14 mouse cellular contexts compared by ENCODE assay signal in genomic region chr10:60399449-60399848, GRCm38 (mm10). TPM values are rescaled to one million over a fixed set of nuclear protein-coding genes. Genes with fewer than 3 reads are reported as not detected.
A peak's percentile ranks its signal among the peaks of the same experiment; 100 is the strongest.
DNase-seq lines count a peak whose midpoint lies in the region; ATAC-seq and TF ChIP-seq lines count a peak whose summit lies in the region.
"Had no signal": no experiment of that assay in that cellular context is flagged by ENCODE, and none has a peak within 500 bp of the region (broad histone marks: within the 10 kb centered on the region; RNA-seq: fewer than 3 reads in every experiment).

Gm17455 (plus strand) TSS chr10:60399726.

- H3K27ac ChIP-seq in heart, embryonic 12.5 days (ENCODE audit: poor library complexity, severe bottlenecking) = no peak within 1 kb of the TSS
- peak within 1 kb of the TSS; percentile 67 for H3K27ac ChIP-seq in embryonic facial prominence, embryonic 10.5 days (replicated peaks)
- peak within 1 kb of the TSS; percentile 25; the same call in 1 of the 2 replicates for H3K27ac ChIP-seq in limb, embryonic 10.5 days
- no peak within 1 kb of the TSS for H3K27ac ChIP-seq in midbrain, postnatal 0 days (ENCODE audit: low read depth, low read length)
- H3K27ac ChIP-seq: liver, embryonic 14.5 days had no signal

- no peaks in the 10 kb centered on the region for H3K36me3 ChIP-seq in heart, embryonic 12.5 days
- H3K36me3 ChIP-seq in embryonic facial prominence, embryonic 10.5 days (replicated peaks) = no peaks in the 10 kb centered on the region
- H3K36me3 ChIP-seq in limb, embryonic 10.5 days = no peaks in the 10 kb centered on the region
- H3K36me3 ChIP-seq in midbrain, postnatal 0 days (ENCODE audit: insufficient read depth, low read length) = no peaks in the 10 kb centered on the region

- DNase-seq in heart, adult 11 months = no peak
- DNase-seq in embryonic facial prominence, embryonic 10.5 days (ENCODE audit: low spot score) = peak; percentile 12
- DNase-seq in limb, embryonic 10.5 days (ENCODE audit: low spot score) = no peak
- peak; percentile 42 for DNase-seq in midbrain, postnatal 0 days (ENCODE audit: low spot score)
- DNase-seq in cerebellum, adult 11-12 months = no peak
- no peak for DNase-seq in layer of hippocampus, adult 11-12 months (ENCODE audit: low spot score)
- DNase-seq: adrenal gland, postnatal 10 days; cerebellum, adult 9-10 months; gastrocnemius, postnatal 25 days; kidney, postnatal 14 days had no signal

- peaks cover 15% of the 10 kb centered on the region for H3K27me3 ChIP-seq in heart, embryonic 12.5 days (replicated peaks)
- no peaks in the 10 kb centered on the region for H3K27me3 ChIP-seq in embryonic facial prominence, embryonic 10.5 days (replicated peaks; ENCODE audit: low read depth, poor library complexity, severe bottlenecking)
- H3K27me3 ChIP-seq in limb, embryonic 10.5 days (ENCODE audit: low read depth, poor library complexity, severe bottlenecking) = no peaks in the 10 kb centered on the region
- no peaks in the 10 kb centered on the region for H3K27me3 ChIP-seq in midbrain, postnatal 0 days (ENCODE audit: insufficient read depth, low read length)

- 40% methylated on average over 7 of the region's 7 CpGs for WGBS in heart, embryonic 12.5 days
- WGBS in embryonic facial prominence, embryonic 10.5 days = 53% methylated on average over 7 of the region's 7 CpGs
- 56% methylated on average over 7 of the region's 7 CpGs for WGBS in limb, embryonic 10.5 days
- WGBS in midbrain, postnatal 0 days = 52% methylated on average over 7 of the region's 7 CpGs

- ATAC-seq in heart, embryonic 12.5 days (ENCODE audit: insufficient number of reproducible peaks, low FRiP score) = no peak
- peak; percentile 48; the same call in 1 of the 2 replicates for ATAC-seq in midbrain, postnatal 0 days (ENCODE audit: low FRiP score)

- no peak within 1 kb of the TSS for H3K4me3 ChIP-seq in heart, embryonic 12.5 days
- H3K4me3 ChIP-seq in embryonic facial prominence, embryonic 10.5 days = no peak within 1 kb of the TSS
- H3K4me3 ChIP-seq in limb, embryonic 10.5 days = no peak within 1 kb of the TSS
- H3K4me3 ChIP-seq in midbrain, postnatal 0 days (ENCODE audit: low read depth, low read length) = no peak within 1 kb of the TSS

- no peak within 1 kb of the TSS for H3K4me2 ChIP-seq in heart, embryonic 12.5 days
- no peak within 1 kb of the TSS for H3K4me2 ChIP-seq in midbrain, postnatal 0 days (ENCODE audit: low read depth, low read length, poor library complexity, severe bottlenecking)

- 0 out of 2 replicates have a peak within 1 kb of the TSS, but pooled peaks have one; percentile 18 for H3K9ac ChIP-seq in heart, embryonic 12.5 days
- no peak within 1 kb of the TSS; the same call in 1 of the 2 replicates for H3K9ac ChIP-seq in midbrain, postnatal 0 days (replicated peaks; ENCODE audit: low read length, poor library complexity, severe bottlenecking)
- H3K9ac ChIP-seq: liver, embryonic 14.5 days had no signal

- TF ChIP-seq CTCF in midbrain, postnatal 0 days (IDR thresholded peaks at IDR 0.05) = no peak

- H3K4me1 ChIP-seq in heart, embryonic 12.5 days (replicated peaks) = peaks cover 17% of the 10 kb centered on the region
- peaks cover 16% of the 10 kb centered on the region for H3K4me1 ChIP-seq in embryonic facial prominence, embryonic 10.5 days
- H3K4me1 ChIP-seq in limb, embryonic 10.5 days = peaks cover 19% of the 10 kb centered on the region
- no peaks in the 10 kb centered on the region for H3K4me1 ChIP-seq in midbrain, postnatal 0 days (ENCODE audit: insufficient read depth, low read length)

- no peaks in the 10 kb centered on the region for H3K9me3 ChIP-seq in heart, embryonic 12.5 days (replicated peaks)
- no peaks in the 10 kb centered on the region for H3K9me3 ChIP-seq in embryonic facial prominence, embryonic 10.5 days
- no peaks in the 10 kb centered on the region for H3K9me3 ChIP-seq in limb, embryonic 10.5 days (replicated peaks)
- H3K9me3 ChIP-seq in midbrain, postnatal 0 days (ENCODE audit: low read length) = no peaks in the 10 kb centered on the region

RNA-seq across cellular contexts. Expression of gene Gm17455, which starts in this region (rescaled TPM):
- 0.20 and 0.31 TPM in 2 replicates for polyA plus RNA-seq in heart, embryonic 12.5 days (2016; fragmentation: Nextera tagmentation; extraction: Ambion mirVana)
- 0.96 and 2.6 TPM in 2 replicates for polyA plus RNA-seq in embryonic facial prominence, embryonic 10.5 days (2016; fragmentation: Nextera tagmentation; extraction: Ambion mirVana)
- polyA plus RNA-seq in limb, embryonic 10.5 days (2016; fragmentation: Nextera tagmentation; extraction: Ambion mirVana) = 0.53 and 0.65 TPM in 2 replicates
- total RNA-seq in midbrain, postnatal 0 days (2014; rRNA removed) = 0.93 and 1.9 TPM in 2 replicates
- polyA plus RNA-seq in midbrain, postnatal 0 days (2015; fragmentation: Nextera tagmentation; extraction: Ambion mirVana) = 6.9 and 12.5 TPM in 2 replicates
- total RNA-seq: adrenal gland, postnatal 10 days; gastrocnemius, postnatal 25 days; heart, postnatal 25 days; left cerebral cortex, adult 18-20 months had no signal
- polyA plus RNA-seq: liver, embryonic 14.5 days had no signal

Comparison
In these comparisons a context has a peak if more than half of its experiments do, and no peak if none do; other contexts are left out.
1. H3K27ac ChIP-seq: peak in embryonic facial prominence, embryonic 10.5 days (single experiment) and limb, embryonic 10.5 days (single experiment); none in heart, embryonic 12.5 days (single experiment) and midbrain, postnatal 0 days (single experiment).
2. DNase-seq: peak in embryonic facial prominence, embryonic 10.5 days (single experiment) and midbrain, postnatal 0 days (single experiment); none in heart, adult 11 months (single experiment), limb, embryonic 10.5 days (single experiment), cerebellum, adult 11-12 months (single experiment) and layer of hippocampus, adult 11-12 months (single experiment).